ENCODE assay signal across 19 mouse cellular contexts in genomic region chr3:133411768-133412167, GRCm38 (mm10).
DNase-seq lines count a peak whose midpoint lies in the region; TF ChIP-seq lines count a peak whose summit lies in the region.
"Had no signal": no experiment of that assay in that cellular context is flagged by ENCODE, and none has a peak within 500 bp of the region (broad histone marks: within the 10 kb centered on the region; RNA-seq: fewer than 3 reads in every experiment).

No protein-coding gene starts in this region.

- intact Hi-C loops in left cerebral cortex, adult 2 months (cut with DNase I), result no loop called here

- no peak for TF ChIP-seq CTCF in left cerebral cortex, adult 2 months (IDR thresholded peaks at IDR 0.05)

- no peak overlapping the region for H3K27ac ChIP-seq in left cerebral cortex, adult 2 months
- H3K27ac ChIP-seq: embryonic facial prominence, embryonic 15.5 days; forebrain, embryonic 10.5 days; forebrain, embryonic 15.5 days; heart, adult 2 months; heart, embryonic 15.5 days; hindbrain, embryonic 10.5 days; hindbrain, embryonic 14.5 days had no signal

- H3K4me3 ChIP-seq in left cerebral cortex, adult 2 months, result no peak overlapping the region
- H3K4me3 ChIP-seq: embryonic facial prominence, embryonic 15.5 days; erythroblast, embryonic 14.5 days; forebrain, embryonic 10.5 days; forebrain, embryonic 15.5 days; heart, adult 2 months; heart, embryonic 15.5 days; hindbrain, embryonic 10.5 days had no signal

- peak; percentile 8 for DNase-seq in thymus, postnatal 0 days (ENCODE audit: low spot score)
- no peak for DNase-seq in thymus, postnatal 4 days
- DNase-seq in T-cell, adult 2 months (ENCODE audit: low spot score), result peak; percentile 54
- DNase-seq in naive thymus-derived CD4-positive, alpha-beta T cell, adult 2 months (ENCODE audit: low read depth), result peak; percentile 54
- DNase-seq in left cerebral cortex, adult 2 months (ENCODE audit: extremely low spot score in 1 of 2, low spot score in 2 of 2), result no peak
- no peak for DNase-seq in adipocyte (ENCODE audit: low spot score)
- no peak for DNase-seq in embryo, embryonic 11 days
- DNase-seq: adrenal gland, postnatal 14 days; cerebellum, adult 18-20 months; cerebellum, adult 9-11 months; gastrocnemius, postnatal 10 days; heart, adult 2 months had no signal

Comparison
In these comparisons a context has a peak if more than half of its experiments do, and no peak if none do; other contexts are left out.
1. DNase-seq: peak in thymus, postnatal 0 days (single experiment), T-cell, adult 2 months (single experiment) and naive thymus-derived CD4-positive, alpha-beta T cell, adult 2 months (single experiment); none in thymus, postnatal 4 days (single experiment), left cerebral cortex, adult 2 months (0 of 2), adipocyte (single experiment) and embryo, embryonic 11 days (single experiment).